Mouse (Mus musculus): ENCODE results near the gene Zfp369.
"Not testable (repeated sequence)": the region's sequence is repeated elsewhere in the genome, so short reads cannot be mapped to it uniquely, and the experiment has no call there.

The Zfp369 gene

GRCm38 (mm10) chr13:65278383-65279341, at the start of gene Zfp369:
TSS of gene Zfp369 (plus strand) at chr13:65278814.
- DNase-seq (ENCODE audit: low read depth, low spot score) = peak; percentile 93

GRCm38 (mm10) chr13:65237211-65237610, 41.4 kb upstream of the Zfp369 start:
- DNase-seq (ENCODE audit: low read depth, low spot score) = no peak

DNA sequence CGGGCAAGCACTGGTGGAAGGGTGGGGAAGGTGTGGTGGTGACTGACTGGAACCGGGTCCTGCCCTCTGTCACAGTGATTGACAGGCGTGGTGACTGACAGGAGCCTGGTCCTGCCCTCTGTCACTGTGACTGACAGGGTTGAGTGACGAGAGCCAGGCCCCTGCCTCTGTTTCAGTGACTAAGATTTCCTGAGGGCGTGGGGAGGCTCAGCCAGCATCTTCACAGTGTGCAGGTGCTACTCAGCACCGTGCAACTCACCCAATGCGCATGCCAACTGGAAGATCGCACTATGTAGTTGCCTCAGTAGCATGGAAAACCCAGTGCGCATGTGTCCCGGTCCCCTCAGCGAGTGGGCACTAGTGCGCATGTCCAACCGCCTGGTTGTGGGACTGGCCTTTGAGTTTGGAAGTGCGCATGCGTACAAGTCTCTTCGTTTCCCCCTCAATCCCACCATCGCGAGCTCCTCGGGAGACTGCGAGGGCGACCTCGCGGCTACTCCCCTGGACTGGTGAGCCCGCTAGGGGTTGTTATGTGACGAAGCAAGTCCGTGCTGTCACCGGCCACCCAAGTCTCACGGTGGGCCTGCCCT, 38.0 kb upstream of the Zfp369 start:
- peak; percentile 98 for DNase-seq (ENCODE audit: low read depth, low spot score)

GRCm38 (mm10) chr13:65241099-65241626, 37.5 kb upstream of the Zfp369 start:
- peak; percentile 94 for DNase-seq (ENCODE audit: low read depth, low spot score)

DNA sequence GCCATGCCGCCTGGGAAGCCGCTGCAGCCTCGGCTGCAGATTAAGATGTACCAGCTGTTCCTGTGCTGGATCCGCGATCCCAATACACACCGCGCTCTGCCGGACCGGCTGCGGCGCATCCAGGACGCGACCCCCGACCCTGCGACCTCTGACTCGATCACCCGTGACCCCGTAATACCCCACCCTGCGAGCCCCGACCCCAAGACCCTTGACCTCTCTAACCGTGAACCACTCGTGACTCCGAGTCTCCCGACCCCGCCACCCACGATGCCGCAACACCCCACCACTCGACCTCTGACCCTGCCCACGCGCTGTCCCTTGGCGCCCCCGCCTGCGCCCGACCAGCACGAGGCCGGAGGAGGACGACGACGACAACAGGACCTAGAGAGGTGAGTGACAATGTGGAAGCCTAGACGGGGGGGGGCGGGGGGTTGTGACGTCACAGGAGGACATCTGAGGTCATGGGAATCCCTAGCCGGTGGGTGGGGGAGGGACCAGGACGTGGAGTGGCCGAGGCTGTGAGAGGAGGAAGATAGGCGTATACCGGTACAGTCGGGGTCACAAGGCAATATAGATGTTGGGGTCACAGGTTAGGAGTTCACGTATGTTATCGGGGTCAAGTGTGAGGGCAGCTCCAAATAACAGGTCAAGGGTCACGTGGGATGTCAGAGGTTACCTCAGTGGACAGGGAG, 36.8 kb upstream of the Zfp369 start:
- DNase-seq (ENCODE audit: low read depth, low spot score) = peak; percentile 76

- peak; percentile 17 for DNase-seq (ENCODE audit: low read depth, low spot score)
Measured at GRCm38 (mm10) chr13:65242319-65242787, 36.3 kb upstream of the Zfp369 start.

GRCm38 (mm10) chr13:65243273-65243672, 35.3 kb upstream of the Zfp369 start:
- DNase-seq (ENCODE audit: low read depth, low spot score) = peak; percentile 46

GRCm38 (mm10) chr13:65258175-65258954, 20.2 kb upstream of the Zfp369 start:
- DNase-seq (ENCODE audit: low read depth, low spot score) = no peak

GRCm38 (mm10) chr13:65259239-65259638, 19.4 kb upstream of the Zfp369 start, which contains the start of gene Gm10775:
TSS of gene Gm10775 (plus strand) at chr13:65259539.
- DNase-seq (ENCODE audit: low read depth, low spot score) = no peak

GRCm38 (mm10) chr13:65262086-65262485, 16.5 kb upstream of the Zfp369 start:
- DNase-seq (ENCODE audit: low read depth, low spot score) = no peak

GRCm38 (mm10) chr13:65277994-65278382, 626 bp upstream of the Zfp369 start:
- no peak for DNase-seq (ENCODE audit: low read depth, low spot score)

DNA sequence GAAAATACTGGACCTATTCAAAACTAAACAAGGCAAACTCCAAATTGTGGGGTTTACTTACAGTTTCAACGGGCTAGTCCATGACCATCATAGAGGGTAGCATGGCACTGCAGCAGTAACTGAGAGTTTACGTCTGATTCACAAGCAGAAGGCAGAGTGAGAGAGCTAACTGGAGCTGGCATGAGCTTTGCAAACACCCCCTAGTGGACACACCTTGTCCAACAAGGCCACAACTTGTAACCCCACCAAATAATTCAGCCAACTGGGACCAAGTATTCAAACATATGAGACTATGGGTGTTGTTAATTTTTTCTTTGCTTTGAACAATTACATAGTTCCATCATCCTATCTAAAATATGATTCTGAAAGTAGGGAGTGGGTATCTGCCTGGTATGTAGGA, 8.2 kb downstream of the Zfp369 start:
- DNase-seq (ENCODE audit: low read depth, low spot score) = no peak

DNA sequence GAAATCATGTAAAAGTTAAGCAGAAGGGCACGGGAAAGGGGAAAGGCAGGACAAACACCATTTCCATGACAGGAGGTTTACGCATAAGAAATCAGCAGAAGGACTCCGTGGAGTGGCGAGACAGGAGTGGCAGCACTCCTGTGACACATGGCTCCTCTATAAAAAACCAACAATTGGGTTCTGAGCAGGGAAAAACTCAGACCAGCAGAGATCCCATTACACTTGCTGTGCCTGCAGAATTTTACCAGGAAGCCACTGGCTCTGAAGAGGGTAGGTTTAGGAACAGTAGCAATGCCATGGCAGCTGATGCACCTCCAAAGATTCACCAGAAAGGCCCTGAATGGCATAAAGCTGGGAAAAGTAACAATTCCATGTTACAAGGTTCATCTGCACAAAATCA, 17.7 kb downstream of the Zfp369 start:
- DNase-seq (ENCODE audit: low read depth, low spot score) = no peak

DNA sequence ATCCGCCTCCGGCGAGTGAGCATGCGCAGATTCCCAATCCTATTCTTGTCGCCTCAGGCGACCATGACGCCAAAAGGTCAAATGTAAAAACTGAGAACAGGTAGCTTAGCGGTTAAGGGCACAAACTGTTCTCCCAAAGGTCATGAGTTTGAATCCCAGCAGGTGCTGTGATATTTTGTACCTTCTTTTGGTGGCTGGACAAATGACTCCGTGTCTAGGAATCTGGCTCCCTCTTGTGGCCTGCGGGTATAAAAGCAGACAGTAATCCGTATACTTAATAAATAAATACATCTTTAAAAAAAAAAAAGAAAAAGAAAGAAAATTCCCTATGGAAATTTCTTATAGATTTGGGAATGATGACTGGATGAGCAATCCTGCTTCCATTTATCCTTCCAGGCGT, 32.2 kb downstream of the Zfp369 start:
- DNase-seq (ENCODE audit: low read depth, low spot score) = peak; percentile 35

DNA sequence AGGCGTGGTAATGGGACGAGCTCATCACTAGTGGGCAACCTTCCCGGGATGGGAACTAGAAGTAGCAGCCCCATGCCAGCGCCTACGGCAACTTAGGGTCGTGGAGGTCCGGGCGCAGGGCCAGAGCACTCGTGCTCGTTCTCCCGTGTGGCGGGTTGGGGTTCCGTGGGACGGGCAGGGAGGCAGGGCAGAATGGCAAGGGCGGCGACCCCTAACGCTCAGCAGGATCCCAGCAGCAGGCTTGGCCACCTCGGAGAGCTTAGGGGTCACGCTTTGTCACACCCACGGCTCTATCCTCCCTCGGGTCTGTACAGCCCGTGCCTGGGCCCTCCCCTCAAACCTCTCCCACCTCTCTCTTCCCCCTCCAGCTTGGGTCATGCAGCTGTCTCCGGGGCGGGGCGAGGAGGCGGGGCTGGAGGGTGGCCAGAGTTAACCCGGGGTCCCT, 32.7 kb downstream of the Zfp369 start:
- no peak for DNase-seq (ENCODE audit: low read depth, low spot score)

- no peak for DNase-seq (ENCODE audit: low read depth, low spot score)
Measured at GRCm38 (mm10) chr13:65311826-65312225, 33.2 kb downstream of the Zfp369 start.

DNA sequence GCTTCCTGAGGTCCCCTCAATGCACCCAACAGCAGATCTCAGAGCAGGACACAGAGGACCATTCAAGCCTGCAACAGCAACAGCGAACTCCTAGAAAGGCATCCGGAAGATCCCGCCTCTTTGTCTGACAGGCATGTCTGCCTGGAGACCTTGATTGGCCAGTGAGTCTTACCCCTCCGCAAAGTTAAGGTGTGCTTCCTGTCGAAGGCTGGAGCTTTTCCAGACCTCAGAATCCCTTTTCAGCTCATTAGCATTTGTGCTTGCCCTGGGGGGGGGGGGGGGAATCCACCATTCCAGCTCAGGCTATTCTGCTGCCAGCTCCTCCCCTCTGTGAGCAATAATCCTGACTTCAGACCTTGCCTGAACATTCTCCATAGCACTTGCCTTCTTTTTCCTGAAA, 69.9 kb downstream of the Zfp369 start:
- DNase-seq (ENCODE audit: low read depth, low spot score) = not testable (repeated sequence)

DNA sequence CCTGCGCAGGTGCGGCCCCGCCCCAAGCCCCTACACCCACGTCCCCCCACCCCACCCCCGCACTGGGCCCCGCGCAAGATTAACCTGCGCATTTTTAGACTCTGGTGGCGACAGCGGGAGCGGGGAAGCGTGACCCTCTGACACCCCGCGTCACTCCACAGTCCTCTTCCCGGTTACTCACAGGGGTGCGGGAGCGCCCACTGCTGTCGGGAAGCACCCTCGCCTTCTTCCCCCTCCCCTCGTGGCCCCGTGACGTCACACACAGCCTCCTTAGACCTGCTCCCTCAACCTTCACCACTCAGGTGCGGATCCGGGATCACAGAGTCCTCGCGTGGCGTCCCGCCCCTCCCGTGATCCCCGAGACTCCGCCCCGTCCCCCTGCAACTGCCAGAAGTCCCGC, 73.2 kb downstream of the Zfp369 start:
- DNase-seq (ENCODE audit: low read depth, low spot score) = not testable (repeated sequence)

All from CD4-positive helper T cell, adult 2 months (primary cell).